In the genomic region with DNA sequence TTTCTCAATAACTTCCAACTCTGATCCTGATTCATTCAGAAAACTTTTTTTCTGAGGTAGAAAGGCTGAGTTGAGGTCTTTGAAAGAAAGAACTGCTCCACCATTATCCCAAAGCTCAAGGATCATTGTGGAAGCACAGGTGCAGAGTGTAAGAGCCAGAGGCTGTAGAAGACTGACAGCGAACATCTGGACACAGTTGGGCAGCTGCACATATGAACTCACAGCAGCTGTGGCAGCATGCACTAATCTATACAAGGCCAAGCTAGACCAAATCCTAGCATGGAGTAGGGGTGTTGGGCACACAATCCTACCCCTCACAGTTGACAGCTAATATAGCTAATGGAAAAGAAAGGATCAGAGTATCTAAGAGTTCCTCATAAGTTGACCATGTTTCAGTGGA, we compare ENCODE assay signal across 23 mouse cellular contexts. TPM values are rescaled to one million over a fixed set of nuclear protein-coding genes. Genes with fewer than 3 reads are reported as not detected.
A peak's percentile ranks its signal among the peaks of the same experiment; 100 is the strongest.
DNase-seq lines count a peak whose midpoint lies in the region; ATAC-seq and TF ChIP-seq lines count a peak whose summit lies in the region.
"Had no signal": no experiment of that assay in that cellular context is flagged by ENCODE, and none has a peak within 500 bp of the region (broad histone marks: within the 10 kb centered on the region; RNA-seq: fewer than 3 reads in every experiment).

No protein-coding gene starts in this region.

- peak; percentile 61 for DNase-seq in embryonic facial prominence, embryonic 14.5 days (ENCODE audit: low spot score)
- DNase-seq in embryonic facial prominence, embryonic 10.5 days (ENCODE audit: low spot score), result no peak
- peak; percentile 25 for DNase-seq in forelimb bud, embryonic 11.5 days (ENCODE audit: low read depth, low spot score)
- DNase-seq in urinary bladder, adult 2 months (ENCODE audit: low spot score), result no peak
- DNase-seq: adrenal gland, adult 8-10 months; adrenal gland, postnatal 14 days; adrenal gland, postnatal 36 days; B cell, adult 2 months; cerebellum, adult 11-12 months; cerebellum, adult 2 months; cerebellum, adult 9-10 months; cerebellum, postnatal 10 days; cerebellum, postnatal 25 days; forebrain, postnatal 0 days had no signal

- no peak overlapping the region for H3ac ChIP-seq in myocyte (ENCODE audit: control insufficient read depth, insufficient read length)

- H3K27me3 ChIP-seq in embryonic facial prominence, embryonic 14.5 days (replicated peaks; ENCODE audit: control insufficient read depth, insufficient read depth, low read length), result no peaks in the 10 kb centered on the region
- no peaks in the 10 kb centered on the region for H3K27me3 ChIP-seq in embryonic facial prominence, embryonic 10.5 days (replicated peaks; ENCODE audit: low read depth, poor library complexity, severe bottlenecking)
- H3K27me3 ChIP-seq in myocyte (ENCODE audit: control insufficient read depth, insufficient read depth, insufficient read length), result no peaks in the 10 kb centered on the region
- H3K27me3 ChIP-seq: CH12.LX; embryonic facial prominence, embryonic 13.5 days; forebrain, embryonic 13.5 days; forebrain, embryonic 15.5 days had no signal

- H3K79me2 ChIP-seq in myocyte (ENCODE audit: control insufficient read depth, insufficient read depth), result no peaks in the 10 kb centered on the region

- no peak for ATAC-seq in embryonic facial prominence, embryonic 14.5 days (ENCODE audit: low read depth)
- ATAC-seq: activated CD4-positive, CD25-positive, alpha-beta regulatory T cell, adult 4 months; CD4-positive, CD25-positive, alpha-beta regulatory T cell, adult 4 months; forebrain, embryonic 13.5 days; forebrain, embryonic 15.5 days; forebrain, postnatal 0 days; Patski had no signal

- no peak overlapping the region for H3K4me2 ChIP-seq in embryonic facial prominence, embryonic 14.5 days (ENCODE audit: low read depth, low read length)
- H3K4me2 ChIP-seq in myocyte (ENCODE audit: low read depth), result no peak overlapping the region
- H3K4me2 ChIP-seq: embryonic facial prominence, embryonic 13.5 days; forebrain, embryonic 13.5 days; forebrain, embryonic 15.5 days had no signal

- no peaks in the 10 kb centered on the region for H3K4me1 ChIP-seq in embryonic facial prominence, embryonic 14.5 days (ENCODE audit: control insufficient read depth, insufficient read depth, low read length)
- H3K4me1 ChIP-seq in embryonic facial prominence, embryonic 10.5 days, result no peaks in the 10 kb centered on the region
- H3K4me1 ChIP-seq: embryonic facial prominence, embryonic 13.5 days; forebrain, embryonic 15.5 days had no signal

- no peak overlapping the region for H3K27ac ChIP-seq in embryonic facial prominence, embryonic 14.5 days (replicated peaks; ENCODE audit: low read depth, low read length)
- no peak overlapping the region for H3K27ac ChIP-seq in embryonic facial prominence, embryonic 10.5 days (replicated peaks)
- H3K27ac ChIP-seq: embryonic facial prominence, embryonic 13.5 days; forebrain, embryonic 13.5 days; forebrain, embryonic 15.5 days had no signal

- H3K4me3 ChIP-seq in embryonic facial prominence, embryonic 14.5 days (ENCODE audit: low read depth, low read length), result no peak overlapping the region
- no peak overlapping the region for H3K4me3 ChIP-seq in embryonic facial prominence, embryonic 10.5 days
- H3K4me3 ChIP-seq in myocyte, result no peak overlapping the region
- H3K4me3 ChIP-seq: embryonic facial prominence, embryonic 13.5 days; forebrain, embryonic 13.5 days; forebrain, embryonic 15.5 days had no signal

- 79% methylated on average over 1 of the region's 1 CpGs for WGBS in embryonic facial prominence, embryonic 14.5 days
- 93% methylated on average over 1 of the region's 1 CpGs for WGBS in embryonic facial prominence, embryonic 10.5 days

- no peaks in the 10 kb centered on the region for H3K36me3 ChIP-seq in embryonic facial prominence, embryonic 14.5 days (ENCODE audit: control insufficient read depth, insufficient read depth, low read length)
- H3K36me3 ChIP-seq in embryonic facial prominence, embryonic 10.5 days (replicated peaks), result no peaks in the 10 kb centered on the region
- H3K36me3 ChIP-seq in myocyte (ENCODE audit: control insufficient read depth, insufficient read depth), result no peaks in the 10 kb centered on the region
- H3K36me3 ChIP-seq: embryonic facial prominence, embryonic 13.5 days; forebrain, embryonic 15.5 days; G1E had no signal

- TF ChIP-seq POLR2A in myocyte (IDR thresholded peaks at IDR 0.05; ENCODE audit: insufficient read length, low read depth), result no peak

- H3K9ac ChIP-seq in embryonic facial prominence, embryonic 14.5 days (ENCODE audit: low read depth, low read length), result no peak overlapping the region
- H3K9ac ChIP-seq: embryonic facial prominence, embryonic 13.5 days; forebrain, embryonic 13.5 days; forebrain, embryonic 15.5 days; forebrain, postnatal 0 days had no signal

- no peaks in the 10 kb centered on the region for H3K9me3 ChIP-seq in embryonic facial prominence, embryonic 14.5 days (ENCODE audit: control insufficient read depth, low read length)
- no peaks in the 10 kb centered on the region for H3K9me3 ChIP-seq in embryonic facial prominence, embryonic 10.5 days
- H3K9me3 ChIP-seq: embryonic facial prominence, embryonic 13.5 days; forebrain, embryonic 13.5 days; forebrain, embryonic 15.5 days; G1E had no signal

TF ChIP-seq in myocyte, 11 proteins besides CTCF, POLR2A, EP300 and RAD21:
- peak in 1 of 3 experiments; percentile 25 for TF ChIP-seq MYOG (IDR thresholded peaks at IDR 0.05; ENCODE audit: control insufficient read depth in 1 of 3, insufficient read depth in 1 of 3, insufficient read length in 2 of 3, low read depth in 2 of 3)
- TF ChIP-seq REST (IDR thresholded peaks at IDR 0.05; ENCODE audit: insufficient read depth, insufficient read length), result no peak
- TF ChIP-seq SRF (IDR thresholded peaks at IDR 0.05; ENCODE audit: control insufficient read depth, insufficient read length, low read depth), result no peak
- peak in 2 of 3 experiments; percentile 68 to 89 for TF ChIP-seq MYOD1 (IDR thresholded peaks at IDR 0.05; ENCODE audit: control insufficient read depth in 1 of 3, insufficient read length in 2 of 3, low read depth in 2 of 3)
TF ChIP-seq in myocyte: peak in this region for 2.

RNA-seq across cellular contexts. Expression of gene Smc5, which starts 59.2 kb away (rescaled TPM):
- 31.2 and 33.5 TPM in 2 replicates for polyA plus RNA-seq in embryonic facial prominence, embryonic 14.5 days (2014; fragmentation: Nextera tagmentation; extraction: Ambion mirVana)
- polyA plus RNA-seq in embryonic facial prominence, embryonic 10.5 days (2016; fragmentation: Nextera tagmentation; extraction: Ambion mirVana), result 48.7 and 50.2 TPM in 2 replicates
- polyA plus RNA-seq in myocyte (2012; fragmentation: generic; extraction: Trizol), result 6.8 TPM
- polyA plus RNA-seq in urinary bladder, adult 2 months (2012; rRNA removed), result 22.6 and 25.2 TPM in 2 replicates

Comparison
In these comparisons a context has a peak if more than half of its experiments do, and no peak if none do; other contexts are left out.
1. DNase-seq: peak in embryonic facial prominence, embryonic 14.5 days (single experiment) and forelimb bud, embryonic 11.5 days (single experiment); none in embryonic facial prominence, embryonic 10.5 days (single experiment) and urinary bladder, adult 2 months (single experiment).